Mouse (Mus musculus) forebrain, postnatal 0 days (tissue): ENCODE data around the gene Gm5617. TPM values are rescaled to one million over a fixed set of nuclear protein-coding genes. Genes with fewer than 3 reads are reported as not detected.
A peak's percentile ranks its signal among the peaks of the same experiment; 100 is the strongest.

ENCODE experiments used
- ATAC-seq: fragments of 200-750 bp; cut with Nextera tagmentation; 2 replicates; pipeline ENCODE4 v1.8.0; 2017; ENCODE audit warnings: mild to moderate bottlenecking, moderate library complexity
- DNase-seq: peaks from one replicate; pipeline ENCODE4 v3.0.0-alpha.2; 2015
- H3K27ac ChIP-seq: fragments of 300-500 bp; sonication (generic); 2 replicates; pipeline ENCODE4 v1.5.1; 2014; ENCODE audit warnings: low read depth, mild to moderate bottlenecking, antibody characterized with exemption, low read length, moderate library complexity, mixed read lengths
- H3K27me3 ChIP-seq: fragments of 300-500 bp; sonication (generic); 2 replicates; pipeline ENCODE4 v1.6.1; 2014; ENCODE audit warnings: mild to moderate bottlenecking, low read length, mixed read lengths; ENCODE audit not compliant: insufficient read depth
- H3K36me3 ChIP-seq: fragments of 300-500 bp; sonication (generic); 2 replicates; pipeline ENCODE4 v1.6.1; 2014; ENCODE audit warnings: mild to moderate bottlenecking, moderate library complexity; ENCODE audit not compliant: insufficient read depth
- H3K4me1 ChIP-seq: fragments of 300-500 bp; sonication (generic); 2 replicates; pipeline ENCODE4 v1.6.1; 2014; ENCODE audit warnings: antibody characterized with exemption; ENCODE audit not compliant: insufficient read depth
- H3K4me2 ChIP-seq: fragments of 300-500 bp; sonication (generic); 2 replicates; pipeline ENCODE4 v1.6.1; 2014; ENCODE audit warnings: low read depth, mild to moderate bottlenecking, moderate library complexity
- H3K4me3 ChIP-seq: fragments of 300-500 bp; sonication (generic); 2 replicates; pipeline ENCODE4 v1.5.1; 2014; ENCODE audit warnings: low read depth, low read length, mixed read lengths
- H3K9ac ChIP-seq: fragments of 300-500 bp; sonication (generic); 2 replicates; pipeline ENCODE4 v1.6.1; 2014; ENCODE audit warnings: mild to moderate bottlenecking
- H3K9me3 ChIP-seq: fragments of 300-500 bp; sonication (generic); 2 replicates; pipeline ENCODE4 v1.6.1; 2016; ENCODE audit warnings: low read length
- CTCF ChIP-seq: sonication (generic); IDR thresholded peaks from 2 replicates; pipeline ENCODE4 v1.5.1; 2016; ENCODE audit warnings: antibody characterized with exemption, control low read depth, low read depth
- WGBS: fragments of 180-500 bp; shearing (Covaris S2); extraction: QIAGEN DNeasy Blood & Tissue Kit; methylation state at CpG from one replicate; pipeline ENCODE4 v1.1.7; 2014; 5-methylcytosine and 5-hydroxymethylcytosine counted together
- polyA plus RNA-seq: library from polyadenylated mRNA; unstranded; fragments of >200 nt; fragmentation: Nextera tagmentation; extraction: Ambion mirVana; gene quantifications from 2 replicates; pipeline ENCODE4 v1.2.1, GENCODE M21; 2015
- total RNA-seq: library from RNA; depleted of rRNA; stranded (reverse); fragments of >200 nt; gene quantifications from 2 replicates; pipeline ENCODE4 v1.2.3, GENCODE M21; 2014

The Gm5617 gene
- total and polyA plus RNA-seq, 2 experiments from 2014 or later: 23.3 to 24.6 TPM

DNA sequence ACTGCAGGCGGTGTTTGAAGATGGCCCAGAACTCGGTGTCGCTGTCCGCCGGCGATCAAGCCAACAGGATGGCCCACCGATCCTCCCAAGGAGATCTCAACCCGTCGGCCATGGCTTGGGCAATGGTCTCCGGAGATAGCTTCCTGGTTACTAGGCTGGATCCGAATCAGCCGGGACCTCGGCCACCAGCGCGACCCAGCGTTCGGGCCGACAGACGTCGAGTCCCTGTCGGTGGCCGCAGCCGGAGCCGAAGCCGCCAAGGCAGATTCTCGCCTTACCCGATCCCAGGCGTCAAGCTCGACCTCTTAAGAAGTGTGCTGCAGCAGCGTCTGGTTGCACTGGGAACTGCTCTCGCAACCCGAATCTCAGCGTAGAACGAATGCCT, 298 bp downstream of the Gm5617 start:
- peak overlapping the region; percentile 98 for H3K27ac ChIP-seq
- H3K4me1 ChIP-seq: peaks cover 12% of the 10 kb centered on the region
- H3K9ac ChIP-seq: peak overlapping the region; percentile 78
- peaks cover 24% of the 10 kb centered on the region for H3K36me3 ChIP-seq
- TF ChIP-seq CTCF: no peak
- 5% methylated on average over 34 of the region's 34 CpGs for WGBS
- H3K27me3 ChIP-seq: no peaks in the 10 kb centered on the region
- H3K4me3 ChIP-seq: peak overlapping the region; percentile 77
- peak overlapping the region; percentile 84 for H3K4me2 ChIP-seq
- no peak for DNase-seq
- peak; percentile 55 for ATAC-seq
- no peaks in the 10 kb centered on the region for H3K9me3 ChIP-seq

DNA sequence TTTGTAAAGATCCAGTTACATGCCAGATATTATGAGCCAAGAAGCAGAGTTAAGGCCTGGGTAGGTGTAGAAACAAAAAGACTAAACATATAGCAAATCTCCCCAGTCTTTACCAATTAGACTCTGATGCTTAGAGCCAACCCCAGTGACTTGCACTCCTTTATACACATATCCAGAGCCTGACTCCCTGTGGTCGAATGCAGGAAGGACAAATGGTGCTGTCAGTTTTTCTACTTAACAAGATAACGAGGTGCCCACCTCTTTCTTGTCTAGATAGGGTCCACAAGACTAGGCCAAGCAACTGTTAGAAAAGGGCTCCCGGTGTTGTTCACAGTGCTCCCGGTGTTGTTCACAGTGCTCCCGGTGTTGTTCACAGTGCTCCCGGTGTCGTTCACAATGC, 6.0 kb downstream of the Gm5617 start:
- Histone ChIP-seq H3K27ac (no peak overlapping the region), H3K4me2 (no peak overlapping the region), H3K9ac (no peak overlapping the region), H3K9me3 (no peaks in the 10 kb centered on the region), H3K27me3 (no peaks in the 10 kb centered on the region), H3K4me1 (0 out of 2 replicates have a peak, but pooled peaks cover under 1% of the 10 kb centered on the region), H3K36me3 (no peaks in the 10 kb centered on the region), H3K4me3 (no peak overlapping the region)
- ATAC-seq (no peak), DNase-seq (no peak)
- WGBS: 72% methylated on average over 7 of the region's 7 CpGs
- TF ChIP-seq CTCF: no peak

DNA sequence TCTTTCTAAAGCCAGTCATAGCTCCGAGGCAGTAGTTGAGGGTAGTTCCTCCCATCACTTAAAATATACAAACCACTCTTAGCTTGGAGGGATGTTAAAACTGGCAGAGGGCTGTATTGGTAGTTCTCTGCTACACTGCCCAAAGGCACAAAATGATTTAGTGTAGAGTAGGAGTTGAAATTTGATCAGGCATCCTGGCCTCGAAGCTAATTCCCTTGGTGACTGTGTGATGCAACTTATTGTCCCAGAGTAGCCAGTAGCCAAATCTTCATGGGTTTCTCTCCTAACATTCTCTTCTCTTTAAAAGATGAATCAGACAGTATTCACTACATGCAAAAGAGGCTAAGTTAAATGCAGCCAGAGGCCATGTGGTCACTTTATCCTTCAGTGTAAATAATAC, 7.8 kb downstream of the Gm5617 start:
- Histone ChIP-seq H3K4me2 (no peak overlapping the region), H3K36me3 (no peaks in the 10 kb centered on the region), H3K27me3 (no peaks in the 10 kb centered on the region), H3K4me3 (no peak overlapping the region), H3K9ac (no peak overlapping the region), H3K9me3 (no peaks in the 10 kb centered on the region), H3K27ac (no peak overlapping the region), H3K4me1 (no peaks in the 10 kb centered on the region)
- TF ChIP-seq CTCF: no peak
- DNase-seq (no peak), ATAC-seq (no peak)
- WGBS: 82% methylated on average over 2 of the region's 2 CpGs

DNA sequence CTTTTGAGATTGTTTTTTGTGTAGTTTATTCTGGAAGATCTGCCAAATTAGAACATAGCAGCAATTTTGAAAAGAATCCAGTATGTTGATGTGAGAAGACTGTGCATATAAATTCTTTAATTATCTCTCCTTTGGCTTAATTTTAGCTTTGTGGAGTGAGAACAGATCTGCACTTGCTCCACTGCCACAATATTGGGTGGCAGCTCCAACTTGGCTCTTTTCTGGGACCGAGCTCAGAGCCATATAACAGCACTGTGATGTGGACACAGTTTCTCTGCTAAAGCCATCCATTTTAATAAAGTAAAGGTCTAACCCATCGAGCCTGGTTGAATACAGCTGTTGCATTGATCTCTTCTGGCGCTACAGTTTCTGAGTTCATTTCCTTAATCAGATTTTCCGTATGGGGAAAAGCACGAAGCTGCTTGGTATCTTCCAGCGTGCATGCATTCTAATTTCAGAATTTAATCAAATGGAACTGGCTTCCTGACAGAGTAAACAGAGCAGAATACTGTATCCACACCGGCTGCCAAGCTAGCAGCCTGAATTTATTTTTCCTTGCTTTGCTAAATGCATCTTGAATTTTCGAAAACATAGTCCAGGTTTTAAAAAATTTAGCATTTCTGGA, 9.6 kb downstream of the Gm5617 start:
- ATAC-seq: peak; percentile 89

DNA sequence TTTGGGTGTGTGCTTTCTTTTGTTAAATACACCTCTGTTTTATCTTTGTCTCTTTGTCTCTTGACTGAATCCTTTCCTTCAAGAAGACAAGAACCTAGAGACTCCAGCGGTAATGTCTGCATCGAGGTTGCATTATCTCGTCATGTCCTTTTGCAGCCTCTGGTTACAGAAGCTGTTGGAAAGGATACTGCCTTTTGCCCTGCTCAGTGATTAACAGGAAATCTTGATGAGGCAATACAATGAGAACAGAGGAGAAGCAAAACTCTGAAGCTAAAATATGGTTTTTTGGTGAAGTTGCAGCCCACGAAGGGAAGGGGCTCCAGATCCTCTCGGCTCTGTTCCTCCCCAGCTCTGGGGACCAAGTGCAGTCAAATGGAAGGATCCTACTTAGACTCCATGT, 14.9 kb downstream of the Gm5617 start:
- no peaks in the 10 kb centered on the region for H3K27me3 ChIP-seq
- H3K4me2 ChIP-seq: no peak overlapping the region
- no peak overlapping the region for H3K9ac ChIP-seq
- 87% methylated on average over 5 of the region's 5 CpGs for WGBS
- ATAC-seq (no peak), DNase-seq (no peak)
- no peak for TF ChIP-seq CTCF
- H3K36me3 ChIP-seq: no peaks in the 10 kb centered on the region
- no peaks in the 10 kb centered on the region for H3K9me3 ChIP-seq
- H3K4me1 ChIP-seq: no peaks in the 10 kb centered on the region
- H3K4me3 ChIP-seq: no peak overlapping the region
- H3K27ac ChIP-seq: no peak overlapping the region

More for the DNA sequence above, 9.6 kb downstream of the Gm5617 start:
- Histone ChIP-seq H3K9me3 (no peaks in the 10 kb centered on the region), H3K9ac (no peak overlapping the region), H3K4me2 (no peak overlapping the region), H3K27ac (0 out of 2 replicates have a peak overlapping the region, but pooled peaks have one; percentile 9), H3K4me3 (no peak overlapping the region), H3K27me3 (no peaks in the 10 kb centered on the region), H3K36me3 (no peaks in the 10 kb centered on the region), H3K4me1 (no peaks in the 10 kb centered on the region)
- DNase-seq: peak; percentile 82
- no peak for TF ChIP-seq CTCF
- WGBS: 38% methylated on average over 8 of the region's 8 CpGs

DNA sequence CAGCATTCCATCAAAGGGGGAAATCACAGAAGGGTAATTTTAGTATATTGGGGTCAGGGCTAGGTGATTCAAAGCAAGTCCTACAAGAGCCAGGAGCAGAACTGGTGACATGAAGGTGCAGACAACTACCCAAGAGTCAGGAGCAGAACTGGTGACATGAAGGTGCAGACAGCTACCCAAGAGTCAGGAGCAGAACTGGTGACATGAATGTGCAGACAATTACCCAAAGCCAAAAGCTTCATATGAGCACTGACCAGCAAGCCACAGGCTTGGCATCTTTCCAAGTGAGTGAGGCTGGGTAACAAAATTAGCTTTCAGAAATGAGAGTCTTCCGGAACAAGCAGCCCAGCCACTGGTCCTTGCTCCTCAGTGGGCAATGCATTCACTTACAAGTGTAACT, 20.1 kb downstream of the Gm5617 start:
- WGBS: 51% methylated on average over 1 of the region's 1 CpGs
- DNase-seq: no peak
- H3K36me3 ChIP-seq: no peaks in the 10 kb centered on the region
- H3K4me3 ChIP-seq: no peak overlapping the region
- no peak overlapping the region for H3K27ac ChIP-seq
- TF ChIP-seq CTCF: no peak
- H3K4me1 ChIP-seq: peaks cover 3% of the 10 kb centered on the region; the same call in 1 of the 2 replicates
- no peak for ATAC-seq
- no peaks in the 10 kb centered on the region for H3K9me3 ChIP-seq
- no peaks in the 10 kb centered on the region for H3K27me3 ChIP-seq
- no peak overlapping the region for H3K9ac ChIP-seq
- H3K4me2 ChIP-seq: no peak overlapping the region

DNA sequence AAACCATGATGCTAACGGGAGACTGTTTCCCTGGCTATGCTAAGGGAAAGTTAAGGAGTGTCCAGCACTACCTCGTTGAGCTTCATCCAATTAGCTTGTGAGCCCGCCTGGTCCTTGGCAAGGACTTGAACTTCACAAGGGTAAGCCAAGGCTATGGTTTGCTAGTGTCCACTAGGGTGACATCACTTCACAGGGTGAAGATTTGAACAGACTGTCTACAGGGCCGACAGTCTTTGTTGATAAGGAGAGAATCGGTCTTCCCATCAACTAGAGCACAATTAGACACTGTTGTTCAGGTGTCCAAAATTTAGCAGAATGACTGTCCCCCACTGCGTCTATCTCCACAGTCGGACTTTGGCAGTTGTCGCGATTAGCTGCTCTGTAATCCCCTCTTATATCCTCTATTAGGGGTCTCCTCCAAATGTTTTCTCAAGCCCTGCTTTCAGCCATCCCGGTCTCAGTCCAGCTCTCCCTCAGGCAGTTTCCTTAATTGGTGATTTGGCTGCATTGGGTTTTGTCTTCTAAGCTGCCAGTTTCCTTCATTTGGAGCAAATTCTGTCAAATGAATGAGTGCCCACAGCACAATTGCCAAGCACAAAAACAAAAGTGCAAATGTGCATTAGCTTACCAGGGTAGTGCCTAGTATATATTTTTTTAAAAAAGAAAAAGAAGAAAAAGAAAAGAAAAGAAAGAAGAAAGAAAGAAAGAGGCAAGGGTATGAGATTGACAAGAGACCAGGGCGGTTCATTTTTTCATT, 21.6 kb downstream of the Gm5617 start:
- Histone ChIP-seq H3K9me3 (no peaks in the 10 kb centered on the region), H3K27ac (peak overlapping the region; percentile 54; the same call in 1 of the 2 replicates), H3K9ac (peak overlapping the region; percentile 47), H3K36me3 (no peaks in the 10 kb centered on the region), H3K4me1 (peaks cover 3% of the 10 kb centered on the region; the same call in 1 of the 2 replicates), H3K4me2 (peak overlapping the region; percentile 50), H3K4me3 (peak overlapping the region; percentile 28), H3K27me3 (no peaks in the 10 kb centered on the region)
- 0 out of 2 replicates have a peak, but pooled peaks have one; percentile 16 for TF ChIP-seq CTCF
- DNase-seq (peak; percentile 64), ATAC-seq (peak; percentile 47; the same call in 1 of the 2 replicates)
- WGBS: 18% methylated on average over 11 of the region's 11 CpGs
